Mouse (Mus musculus): ENCODE results near the gene Krt20.

DNA sequence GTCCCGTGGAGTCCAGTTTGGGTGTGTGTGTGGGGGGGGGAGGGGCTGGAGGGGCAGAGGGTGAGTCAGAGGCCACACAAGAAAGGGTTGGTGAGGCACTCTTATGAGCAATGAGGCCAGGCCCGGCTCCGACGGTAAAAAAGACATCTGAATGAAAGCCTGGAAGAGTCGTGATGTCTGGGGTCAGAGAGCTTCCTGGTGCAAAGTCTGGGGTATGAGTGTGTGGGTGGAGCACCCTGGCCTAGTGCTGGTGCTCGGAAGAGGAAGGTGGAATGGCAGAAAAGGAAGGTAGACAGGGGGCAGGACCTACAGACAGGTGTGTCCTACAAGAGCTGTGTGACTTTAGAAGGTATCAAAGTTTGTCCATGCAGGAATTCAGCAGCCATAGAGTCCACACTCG lies 20.9 kb upstream of the Krt20 start:
- TF ChIP-seq POLR2A (IDR thresholded peaks at IDR 0.05; ENCODE audit: borderline replicate concordance, control insufficient read depth, low read depth, low read length) = no peak
- no peak for TF ChIP-seq CTCF (IDR thresholded peaks at IDR 0.05; ENCODE audit: control insufficient read depth, insufficient read depth, low read length)

All from bone marrow, adult 2 months (tissue).